Mouse (Mus musculus) intestine, postnatal 0 days (tissue): ENCODE results near the gene Eif4g1. TPM values are rescaled to one million over a fixed set of nuclear protein-coding genes. Genes with fewer than 3 reads are reported as not detected.

Experiments
- ATAC-seq: fragments of 200-750 bp; cut with Nextera tagmentation; 2 replicates; pipeline ENCODE4 v1.8.0; 2017; ENCODE audit warnings: mild to moderate bottlenecking, moderate TSS enrichment, moderate library complexity
- H3K27ac ChIP-seq: fragments of 300-500 bp; sonication (generic); 2 replicates; pipeline ENCODE4 v1.5.1; 2014; ENCODE audit warnings: mild to moderate bottlenecking, low read depth, low read length, moderate library complexity
- H3K27me3 ChIP-seq: fragments of 300-500 bp; sonication (generic); replicated peaks from 2 replicates; pipeline ENCODE4 v1.6.1; 2014; ENCODE audit warnings: low read length, mixed read lengths; ENCODE audit not compliant: control insufficient read depth, insufficient read depth
- H3K36me3 ChIP-seq: fragments of 300-500 bp; sonication (generic); 2 replicates; pipeline ENCODE4 v1.6.1; 2014; ENCODE audit warnings: mild to moderate bottlenecking, moderate library complexity; ENCODE audit not compliant: control insufficient read depth, insufficient read depth
- H3K4me1 ChIP-seq: fragments of 300-500 bp; sonication (generic); replicated peaks from 2 replicates; pipeline ENCODE4 v1.6.1; 2014; ENCODE audit warnings: antibody characterized with exemption, low read length, mixed read lengths; ENCODE audit not compliant: control insufficient read depth, insufficient read depth
- H3K4me2 ChIP-seq: fragments of 300-500 bp; sonication (generic); replicated peaks from 2 replicates; pipeline ENCODE4 v1.6.1; 2014; ENCODE audit warnings: low read depth, mild to moderate bottlenecking, moderate library complexity
- H3K4me3 ChIP-seq: fragments of 300-500 bp; sonication (generic); 2 replicates; pipeline ENCODE4 v1.5.1; 2014; ENCODE audit warnings: low read depth, low read length
- H3K9ac ChIP-seq: fragments of 300-500 bp; sonication (generic); 2 replicates; pipeline ENCODE4 v1.6.1; 2014; ENCODE audit warnings: mild to moderate bottlenecking, low read depth, low read length
- H3K9me3 ChIP-seq: fragments of 300-500 bp; sonication (generic); 2 replicates; pipeline ENCODE4 v1.6.1; 2016; ENCODE audit warnings: mixed run types; ENCODE audit not compliant: control insufficient read depth
- CTCF ChIP-seq: sonication (generic); IDR thresholded peaks from 2 replicates; pipeline ENCODE4 v1.5.1; 2016; ENCODE audit warnings: low read depth, mild to moderate bottlenecking, control low read depth, antibody characterized with exemption, moderate library complexity
- WGBS: fragments of 180-500 bp; shearing (Covaris S2); extraction: QIAGEN DNeasy Blood & Tissue Kit; methylation state at CpG from one replicate; pipeline ENCODE4 v1.1.7; 2014; 5-methylcytosine and 5-hydroxymethylcytosine counted together
- polyA plus RNA-seq: library from polyadenylated mRNA; unstranded; fragments of >200 nt; fragmentation: Nextera tagmentation; extraction: Ambion mirVana; gene quantifications from 2 replicates; pipeline ENCODE4 v1.2.1, GENCODE M21; 2015

Gene Eif4g1
- polyA plus RNA-seq, 1 experiment from 2014 or later: 97.8 TPM

DNA sequence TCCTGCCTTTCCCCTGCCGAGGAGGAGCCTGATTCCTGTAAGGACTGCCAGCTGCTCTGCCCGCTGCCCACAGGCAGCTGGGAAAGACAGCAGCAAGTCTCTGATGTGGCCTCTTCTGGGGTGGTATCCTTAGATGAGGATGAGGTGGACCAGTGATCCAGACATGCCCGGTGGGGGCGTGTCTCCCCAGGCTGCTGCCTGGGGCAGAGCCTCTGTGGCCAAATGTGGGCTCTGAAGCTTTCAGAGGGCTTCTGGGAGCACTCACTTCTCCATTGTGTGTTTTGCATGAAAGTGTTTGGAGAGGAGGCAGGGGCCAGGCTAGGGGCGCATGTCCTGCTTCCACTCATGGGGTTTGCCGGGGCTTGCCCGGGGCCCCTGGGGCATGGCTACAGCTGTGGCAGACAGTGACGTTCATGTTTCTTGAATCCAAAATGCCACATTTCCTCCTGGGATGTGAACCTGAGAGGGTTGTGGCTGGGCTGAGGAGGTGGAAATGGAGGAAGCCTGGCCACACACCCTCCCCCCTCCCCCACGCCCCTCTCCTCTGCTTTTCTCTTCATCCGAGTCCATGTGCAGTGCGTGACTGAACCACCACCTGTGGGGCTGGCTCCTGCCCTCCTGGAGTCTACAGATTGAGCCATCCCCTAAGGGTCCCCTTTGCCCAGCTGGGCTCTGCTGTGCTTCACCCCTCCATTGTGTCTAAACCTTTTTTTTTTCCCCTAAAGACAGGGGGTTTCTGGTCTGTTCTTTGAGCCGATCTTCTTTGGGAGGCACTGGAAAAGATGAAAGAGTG is 33.8 kb downstream of the Eif4g1 start:
- peaks cover 30% of the 10 kb centered on the region for H3K36me3 ChIP-seq
- H3K4me3 ChIP-seq: no peak overlapping the region
- TF ChIP-seq CTCF: no peak
- H3K4me2 ChIP-seq: no peak overlapping the region
- ATAC-seq: no peak
- no peaks in the 10 kb centered on the region for H3K27me3 ChIP-seq
- no peaks in the 10 kb centered on the region for H3K4me1 ChIP-seq
- WGBS: 48% methylated on average over 12 of the region's 12 CpGs
- H3K9ac ChIP-seq: no peak overlapping the region
- no peak overlapping the region for H3K27ac ChIP-seq
- no peaks in the 10 kb centered on the region for H3K9me3 ChIP-seq

DNA sequence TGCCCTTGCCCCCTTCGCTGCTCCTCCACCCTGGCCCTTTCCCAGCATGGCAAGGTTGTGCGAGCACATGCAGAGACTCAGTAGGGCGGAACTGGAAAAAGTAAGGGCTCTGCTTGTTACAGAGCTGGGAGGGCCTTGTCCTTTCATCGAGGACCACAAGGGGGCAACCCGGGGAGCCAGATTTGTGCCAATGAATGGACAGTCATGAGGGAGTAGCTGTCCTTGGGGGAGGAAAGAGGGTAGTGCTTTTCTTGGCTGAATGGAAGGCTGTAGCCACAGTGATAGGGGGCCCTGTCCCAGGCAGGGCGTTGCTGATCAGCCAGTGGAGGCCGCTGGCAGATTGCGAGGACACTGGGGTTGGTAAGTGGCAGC is 34.4 kb downstream of the Eif4g1 start:
- no peaks in the 10 kb centered on the region for H3K4me1 ChIP-seq
- WGBS: 21% methylated on average over 8 of the region's 8 CpGs
- no peak overlapping the region for H3K27ac ChIP-seq
- no peak overlapping the region for H3K9ac ChIP-seq
- peak; percentile 84 for TF ChIP-seq CTCF
- no peak overlapping the region for H3K4me3 ChIP-seq
- peaks cover 36% of the 10 kb centered on the region for H3K36me3 ChIP-seq
- peak; percentile 53; the same call in 1 of the 2 replicates for ATAC-seq
- H3K9me3 ChIP-seq: no peaks in the 10 kb centered on the region
- H3K4me2 ChIP-seq: no peak overlapping the region
- no peaks in the 10 kb centered on the region for H3K27me3 ChIP-seq

DNA sequence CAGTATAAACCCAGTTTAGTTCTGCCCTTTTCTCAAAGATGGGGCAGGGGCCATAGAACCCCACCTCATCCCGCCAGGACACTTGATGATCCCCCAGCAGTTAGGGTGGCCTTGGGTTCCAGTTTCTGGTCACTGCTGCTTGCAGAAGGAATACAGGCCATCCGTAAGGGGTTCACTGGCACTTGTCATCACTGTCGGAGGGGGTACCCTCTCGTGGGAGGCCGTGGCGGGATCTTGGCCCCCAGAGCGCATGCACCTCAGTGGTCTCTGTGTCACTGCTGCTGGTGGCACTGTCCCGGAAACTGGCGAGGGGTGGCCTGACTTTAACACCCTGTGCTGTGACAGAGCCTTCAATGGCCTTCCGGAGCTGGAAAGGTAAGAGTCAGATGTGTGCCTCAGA is 35.0 kb downstream of the Eif4g1 start:
- Histone ChIP-seq H3K27ac (no peak overlapping the region), H3K36me3 (peaks cover 42% of the 10 kb centered on the region), H3K9ac (no peak overlapping the region), H3K4me1 (no peaks in the 10 kb centered on the region), H3K4me2 (no peak overlapping the region), H3K4me3 (no peak overlapping the region), H3K27me3 (no peaks in the 10 kb centered on the region), H3K9me3 (no peaks in the 10 kb centered on the region)
- ATAC-seq: no peak
- WGBS: 94% methylated on average over 10 of the region's 10 CpGs
- no peak for TF ChIP-seq CTCF

DNA sequence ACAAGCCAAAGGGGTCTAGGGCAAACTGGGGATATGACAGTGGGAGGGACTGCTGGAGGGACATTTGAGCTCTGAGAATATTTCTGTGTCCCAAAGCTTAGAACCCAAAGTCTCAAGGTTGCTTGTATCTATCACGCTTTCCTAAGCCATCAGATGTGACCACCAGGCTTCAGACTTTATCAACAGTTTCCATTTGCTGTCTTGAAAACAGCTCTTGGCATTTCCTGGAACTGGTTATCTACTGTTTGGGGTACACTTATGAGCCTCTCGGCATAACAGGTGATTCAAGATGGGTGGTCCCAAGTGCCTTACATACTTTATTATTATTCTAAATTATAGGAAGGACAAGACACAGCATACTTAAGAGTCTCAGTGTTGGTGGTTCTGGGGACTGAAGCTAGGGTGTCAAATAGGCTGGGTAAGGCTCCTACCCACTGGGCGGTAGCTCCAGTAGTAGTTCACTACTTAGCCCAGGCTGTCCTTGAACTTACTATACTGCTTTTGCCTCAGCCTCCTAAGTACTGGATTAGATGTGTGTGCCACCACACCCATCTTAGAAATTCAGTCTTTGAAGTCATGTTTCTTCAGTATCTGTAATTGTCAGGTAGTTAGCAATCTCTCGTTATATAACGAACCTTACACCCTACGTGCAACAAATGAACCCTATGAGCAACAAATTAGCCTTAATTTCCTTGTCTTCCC is 35.7 kb downstream of the Eif4g1 start:
- Histone ChIP-seq H3K27me3 (no peaks in the 10 kb centered on the region), H3K4me3 (no peak overlapping the region), H3K36me3 (peaks cover 49% of the 10 kb centered on the region), H3K4me2 (no peak overlapping the region), H3K4me1 (no peaks in the 10 kb centered on the region), H3K9ac (no peak overlapping the region), H3K27ac (no peak overlapping the region), H3K9me3 (no peaks in the 10 kb centered on the region)
- ATAC-seq: no peak
- WGBS: 87% methylated on average over 6 of the region's 6 CpGs
- TF ChIP-seq CTCF: no peak

DNA sequence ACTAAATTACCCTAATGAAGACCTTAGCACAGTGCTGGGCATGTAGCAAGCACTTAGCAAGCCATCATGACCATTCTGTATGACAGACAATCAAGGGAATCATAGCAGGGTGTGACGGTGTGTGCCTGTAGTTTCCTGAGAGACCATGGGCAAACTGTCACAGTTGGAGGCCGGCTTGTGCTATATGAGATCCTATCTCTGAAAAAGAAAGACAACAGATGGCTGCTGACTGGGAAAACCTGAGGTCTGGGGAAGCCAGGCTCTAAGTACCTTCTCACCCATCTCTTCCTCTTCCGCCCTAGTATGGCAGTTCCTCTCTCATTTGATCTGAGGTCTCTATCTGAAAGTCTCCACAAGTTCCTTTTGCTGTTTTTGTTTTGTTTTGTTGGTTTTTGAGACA is 37.7 kb downstream of the Eif4g1 start:
- Histone ChIP-seq H3K4me3 (no peak overlapping the region), H3K4me2 (no peak overlapping the region), H3K9me3 (no peaks in the 10 kb centered on the region), H3K27ac (no peak overlapping the region; the same call in 1 of the 2 replicates), H3K4me1 (no peaks in the 10 kb centered on the region), H3K9ac (no peak overlapping the region), H3K27me3 (no peaks in the 10 kb centered on the region), H3K36me3 (peaks cover 60% of the 10 kb centered on the region)
- WGBS: 89% methylated on average over 3 of the region's 3 CpGs
- no peak for TF ChIP-seq CTCF
- ATAC-seq: no peak

DNA sequence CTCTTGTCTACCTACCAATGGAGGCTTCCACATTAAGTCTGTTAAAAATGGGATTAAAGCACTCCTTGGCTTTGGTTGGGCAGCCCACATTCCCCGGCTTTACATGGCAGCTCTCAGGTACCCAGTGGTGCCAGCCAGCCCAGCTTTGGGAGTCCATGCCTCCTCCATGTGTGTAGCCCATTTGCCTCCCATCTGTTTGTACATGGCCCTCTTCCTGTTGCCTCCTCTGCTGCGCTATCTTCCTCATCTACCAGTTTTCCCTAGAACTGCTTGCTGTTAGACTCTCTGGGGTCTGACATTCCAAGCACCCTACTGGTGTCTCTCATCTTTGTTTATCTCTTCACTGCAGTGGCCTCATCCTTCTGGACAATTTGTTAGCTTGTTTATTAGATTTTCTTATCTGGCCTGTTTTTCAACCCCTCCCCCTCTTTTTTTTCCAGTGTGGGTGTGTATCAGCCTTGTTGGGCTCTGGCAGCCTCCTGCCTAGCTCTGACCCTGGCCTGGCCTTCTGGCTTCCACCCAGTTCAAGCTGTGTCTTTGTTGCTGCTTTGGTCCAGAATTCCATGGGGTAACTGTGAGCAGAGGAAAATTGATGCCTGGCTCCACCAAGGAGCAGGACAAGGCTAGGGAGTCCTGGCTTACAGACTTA is 38.4 kb downstream of the Eif4g1 start:
- H3K4me1 ChIP-seq: no peaks in the 10 kb centered on the region
- H3K36me3 ChIP-seq: peaks cover 67% of the 10 kb centered on the region
- no peak overlapping the region for H3K4me3 ChIP-seq
- no peak overlapping the region for H3K9ac ChIP-seq
- WGBS: 88% methylated on average over 2 of the region's 2 CpGs
- TF ChIP-seq CTCF: no peak
- H3K9me3 ChIP-seq: no peaks in the 10 kb centered on the region
- no peak overlapping the region for H3K4me2 ChIP-seq
- ATAC-seq: no peak
- no peaks in the 10 kb centered on the region for H3K27me3 ChIP-seq
- H3K27ac ChIP-seq: no peak overlapping the region
